Mouse (Mus musculus): ENCODE measurements at regions not wholly inside any gene's neighbourhood (a gene's known extent, or its start where the extent isn't known, plus 50 kb on each side); places are given as distances from the start of the nearest gene placed in this dataset.

DNA sequence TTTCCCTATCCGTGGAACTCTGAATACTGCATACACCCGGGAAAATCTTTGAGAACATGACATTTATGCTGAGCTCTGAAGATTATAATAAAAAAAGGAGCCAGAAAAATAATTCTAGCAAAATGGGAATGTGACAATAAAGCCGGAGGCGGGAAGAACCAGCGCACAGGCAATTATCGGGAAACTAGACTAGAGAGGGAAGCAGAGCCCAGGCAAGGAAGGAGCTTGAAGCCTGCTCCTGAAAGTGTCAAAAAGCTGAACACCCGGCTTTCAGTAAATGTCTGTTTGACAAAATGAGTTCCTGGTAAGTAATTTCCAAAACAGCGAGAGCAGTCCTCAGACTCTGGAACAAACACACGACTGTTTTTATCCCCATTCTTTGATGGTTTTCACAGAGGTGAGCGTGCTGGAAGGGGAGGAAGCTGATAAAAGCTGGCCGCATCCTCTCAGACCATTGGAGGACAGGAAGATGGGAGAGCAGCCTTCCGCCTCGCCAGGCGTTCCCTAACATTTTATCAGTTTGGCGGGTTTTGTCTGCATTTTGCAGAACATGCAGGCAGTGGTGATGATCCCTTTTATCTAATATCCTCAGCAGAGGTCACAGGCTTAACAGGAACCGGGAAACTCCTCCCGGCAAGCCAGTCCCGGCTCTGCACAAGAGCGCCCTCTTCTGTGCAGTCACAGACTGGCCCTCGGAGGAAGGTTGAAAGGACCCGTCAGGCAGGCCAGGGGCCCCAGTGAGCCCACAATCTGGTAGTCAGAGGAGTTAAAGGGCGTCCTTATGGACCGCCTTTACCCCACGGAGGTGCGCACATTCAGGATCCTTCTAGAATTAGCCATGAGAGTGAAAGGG, 201.3 kb upstream of the 1700056E22Rik start:
- TF ChIP-seq CTCF (IDR thresholded peaks at IDR 0.05; ENCODE audit: control insufficient read depth, insufficient read depth, insufficient read length) (peak; percentile 80), MAX (IDR thresholded peaks at IDR 0.05) (no peak)
- Histone ChIP-seq H3K4me3 (ENCODE audit: insufficient read depth, poor library complexity, severe bottlenecking) (no peak overlapping the region), H3ac (ENCODE audit: control insufficient read depth, insufficient read length, low read depth) (no peak overlapping the region), H3K79me2 (ENCODE audit: control insufficient read depth, insufficient read depth) (no peaks in the 10 kb centered on the region), H3K79me3 (ENCODE audit: low read depth) (no peaks in the 10 kb centered on the region), H3K27me3 (ENCODE audit: control insufficient read depth, insufficient read depth, insufficient read length) (no peaks in the 10 kb centered on the region), H3K36me3 (ENCODE audit: control insufficient read depth, insufficient read depth) (no peaks in the 10 kb centered on the region)

GRCm38 (mm10) chr1:184234320-184234988, 200.4 kb upstream of the 1700056E22Rik start:
- Histone ChIP-seq H3K79me2 (ENCODE audit: control insufficient read depth, insufficient read depth) (no peaks in the 10 kb centered on the region), H3K36me3 (ENCODE audit: control insufficient read depth, insufficient read depth) (no peaks in the 10 kb centered on the region), H3K79me3 (ENCODE audit: low read depth) (no peaks in the 10 kb centered on the region), H3K4me3 (ENCODE audit: insufficient read depth, poor library complexity, severe bottlenecking) (no peak overlapping the region), H3K27me3 (ENCODE audit: control insufficient read depth, insufficient read depth, insufficient read length) (no peaks in the 10 kb centered on the region), H3ac (ENCODE audit: control insufficient read depth, insufficient read length, low read depth) (no peak overlapping the region)
- no peak for TF ChIP-seq MYOG (IDR thresholded peaks at IDR 0.05; ENCODE audit: control insufficient read depth, extremely low read depth, insufficient read length)
- no peak for TF ChIP-seq CEBPB (IDR thresholded peaks at IDR 0.05; ENCODE audit: low read depth)
- TF ChIP-seq MAX (IDR thresholded peaks at IDR 0.05), result no peak
- TF ChIP-seq MYOD1 (IDR thresholded peaks at IDR 0.05; ENCODE audit: control insufficient read depth, insufficient read length, low read depth), result no peak
- TF ChIP-seq CTCF (IDR thresholded peaks at IDR 0.05; ENCODE audit: control insufficient read depth, insufficient read depth, insufficient read length), result no peak
- TF ChIP-seq FOSL1 (IDR thresholded peaks at IDR 0.05; ENCODE audit: insufficient read depth, low read length, poor library complexity, severe bottlenecking), result no peak
- TF ChIP-seq USF1 (IDR thresholded peaks at IDR 0.05; ENCODE audit: low read depth), result no peak

GRCm38 (mm10) chr1:184233741-184234255, 199.7 kb upstream of the 1700056E22Rik start:
- Histone ChIP-seq H3K79me3 (ENCODE audit: low read depth) (no peaks in the 10 kb centered on the region), H3K79me2 (ENCODE audit: control insufficient read depth, insufficient read depth) (no peaks in the 10 kb centered on the region), H3ac (ENCODE audit: control insufficient read depth, insufficient read length, low read depth) (no peak overlapping the region), H3K4me3 (ENCODE audit: insufficient read depth, poor library complexity, severe bottlenecking) (no peak overlapping the region), H3K27me3 (ENCODE audit: control insufficient read depth, insufficient read depth, insufficient read length) (no peaks in the 10 kb centered on the region), H3K36me3 (ENCODE audit: control insufficient read depth, insufficient read depth) (no peaks in the 10 kb centered on the region)
- TF ChIP-seq MAX (IDR thresholded peaks at IDR 0.05) (no peak), MYOG (IDR thresholded peaks at IDR 0.05; ENCODE audit: control insufficient read depth, extremely low read depth, insufficient read length) (no peak), FOSL1 (IDR thresholded peaks at IDR 0.05; ENCODE audit: insufficient read depth, low read length, poor library complexity, severe bottlenecking) (no peak), CEBPB (IDR thresholded peaks at IDR 0.05; ENCODE audit: low read depth) (no peak), MYOD1 (IDR thresholded peaks at IDR 0.05; ENCODE audit: control insufficient read depth, insufficient read length, low read depth) (no peak), USF1 (IDR thresholded peaks at IDR 0.05; ENCODE audit: low read depth) (no peak), CTCF (IDR thresholded peaks at IDR 0.05; ENCODE audit: control insufficient read depth, insufficient read depth, insufficient read length) (no peak)

DNA sequence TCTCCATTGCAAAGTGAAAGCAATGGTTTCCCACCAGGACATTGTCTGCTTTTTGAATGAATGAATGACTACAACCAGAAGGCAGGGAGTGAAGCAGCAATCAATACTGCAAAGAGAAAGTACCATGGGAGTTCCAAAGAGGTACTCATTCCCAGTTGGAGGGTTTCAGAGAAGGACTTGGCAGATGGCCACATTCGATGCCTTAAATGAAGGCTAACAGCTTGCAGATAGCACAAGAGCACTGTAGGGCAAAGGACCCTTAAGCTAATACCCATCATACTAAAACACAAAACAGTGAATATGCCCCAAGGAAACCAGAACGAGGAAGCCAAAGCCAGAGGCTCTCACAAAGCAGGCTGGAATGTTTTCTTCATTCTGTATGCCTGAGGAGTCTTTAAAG, 188.2 kb upstream of the 1700056E22Rik start:
- no peak overlapping the region for H3K4me3 ChIP-seq (ENCODE audit: insufficient read depth, poor library complexity, severe bottlenecking)
- no peaks in the 10 kb centered on the region for H3K79me3 ChIP-seq (ENCODE audit: low read depth)
- no peak overlapping the region for H3ac ChIP-seq (ENCODE audit: control insufficient read depth, insufficient read length, low read depth)
- H3K36me3 ChIP-seq (ENCODE audit: control insufficient read depth, insufficient read depth), result no peaks in the 10 kb centered on the region
- TF ChIP-seq FOSL1 (IDR thresholded peaks at IDR 0.05; ENCODE audit: insufficient read depth, low read length, poor library complexity, severe bottlenecking) (no peak), MYOD1 (IDR thresholded peaks at IDR 0.05; ENCODE audit: control insufficient read depth, insufficient read length, low read depth) (no peak), MYOG (IDR thresholded peaks at IDR 0.05; ENCODE audit: control insufficient read depth, extremely low read depth, insufficient read length) (no peak), USF1 (IDR thresholded peaks at IDR 0.05; ENCODE audit: low read depth) (no peak), CTCF (IDR thresholded peaks at IDR 0.05; ENCODE audit: control insufficient read depth, insufficient read depth, insufficient read length) (no peak), MAX (IDR thresholded peaks at IDR 0.05) (no peak), CEBPB (IDR thresholded peaks at IDR 0.05; ENCODE audit: low read depth) (no peak)
- H3K27me3 ChIP-seq (ENCODE audit: control insufficient read depth, insufficient read depth, insufficient read length), result no peaks in the 10 kb centered on the region
- no peaks in the 10 kb centered on the region for H3K79me2 ChIP-seq (ENCODE audit: control insufficient read depth, insufficient read depth)

DNA sequence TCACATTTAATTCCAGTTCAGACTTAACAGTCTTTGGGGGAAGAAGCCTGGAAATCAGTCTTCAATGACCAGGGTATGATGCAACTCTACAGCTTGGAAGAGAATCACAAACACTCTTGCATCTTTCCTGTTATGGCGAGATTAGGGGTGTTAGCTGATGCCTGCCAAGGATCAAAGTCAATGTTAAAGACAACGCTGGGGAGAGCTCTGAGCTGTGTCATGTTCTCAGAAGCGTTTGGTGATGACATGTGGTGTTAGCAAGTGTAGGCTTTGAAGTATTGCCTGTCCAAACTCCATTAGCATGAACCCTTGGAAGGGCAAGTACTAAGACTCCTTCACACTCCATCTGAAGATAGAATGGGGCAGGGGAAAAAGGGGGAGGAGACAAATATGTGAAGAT, 187.7 kb upstream of the 1700056E22Rik start:
- Histone ChIP-seq H3ac (ENCODE audit: control insufficient read depth, insufficient read length, low read depth) (no peak overlapping the region), H3K79me2 (ENCODE audit: control insufficient read depth, insufficient read depth) (no peaks in the 10 kb centered on the region), H3K4me3 (ENCODE audit: insufficient read depth, poor library complexity, severe bottlenecking) (no peak overlapping the region), H3K27me3 (ENCODE audit: control insufficient read depth, insufficient read depth, insufficient read length) (no peaks in the 10 kb centered on the region), H3K79me3 (ENCODE audit: low read depth) (no peaks in the 10 kb centered on the region), H3K36me3 (ENCODE audit: control insufficient read depth, insufficient read depth) (no peaks in the 10 kb centered on the region)
- TF ChIP-seq CEBPB (IDR thresholded peaks at IDR 0.05; ENCODE audit: low read depth) (no peak), MAX (IDR thresholded peaks at IDR 0.05) (no peak), CTCF (IDR thresholded peaks at IDR 0.05; ENCODE audit: control insufficient read depth, insufficient read depth, insufficient read length) (no peak), USF1 (IDR thresholded peaks at IDR 0.05; ENCODE audit: low read depth) (no peak), MYOG (IDR thresholded peaks at IDR 0.05; ENCODE audit: control insufficient read depth, extremely low read depth, insufficient read length) (no peak), FOSL1 (IDR thresholded peaks at IDR 0.05; ENCODE audit: insufficient read depth, low read length, poor library complexity, severe bottlenecking) (no peak), MYOD1 (IDR thresholded peaks at IDR 0.05; ENCODE audit: control insufficient read depth, insufficient read length, low read depth) (no peak)

All from C2C12 (cell line).